Mouse (Mus musculus): ENCODE measurements around the gene Nos1. TPM values are rescaled to one million over a fixed set of nuclear protein-coding genes. Genes with fewer than 3 reads are reported as not detected.
"Not testable (repeated sequence)": the region's sequence is repeated elsewhere in the genome, so short reads cannot be mapped to it uniquely, and the experiment has no call there.

The Nos1 gene
- polyA plus RNA-seq, 1 experiment, result 0.58 TPM

DNA sequence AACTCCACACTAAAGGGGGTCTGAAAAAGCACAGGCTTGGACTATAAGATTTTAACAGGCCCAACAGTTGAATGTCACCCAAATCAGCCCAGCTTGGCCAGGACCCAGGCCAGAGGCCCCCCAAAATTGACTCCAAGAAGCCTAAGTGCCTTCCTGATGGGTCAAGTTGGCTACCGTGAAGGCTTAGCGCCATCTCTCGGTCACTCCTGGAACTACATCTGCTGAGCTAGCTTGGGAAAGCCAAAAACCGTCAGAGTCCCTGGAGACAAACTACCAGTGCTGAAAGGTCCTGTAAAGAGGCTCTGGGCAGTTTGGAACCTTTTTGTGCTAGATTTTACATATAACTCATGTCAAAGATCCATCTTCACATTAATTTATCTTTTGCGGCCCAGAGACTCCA lies 56.1 kb downstream of the Nos1 start:
- DNase-seq (ENCODE audit: low read depth, low spot score), result peak; percentile 16
- 7% methylated on average over 5 of the region's 5 CpGs for WGBS

DNA sequence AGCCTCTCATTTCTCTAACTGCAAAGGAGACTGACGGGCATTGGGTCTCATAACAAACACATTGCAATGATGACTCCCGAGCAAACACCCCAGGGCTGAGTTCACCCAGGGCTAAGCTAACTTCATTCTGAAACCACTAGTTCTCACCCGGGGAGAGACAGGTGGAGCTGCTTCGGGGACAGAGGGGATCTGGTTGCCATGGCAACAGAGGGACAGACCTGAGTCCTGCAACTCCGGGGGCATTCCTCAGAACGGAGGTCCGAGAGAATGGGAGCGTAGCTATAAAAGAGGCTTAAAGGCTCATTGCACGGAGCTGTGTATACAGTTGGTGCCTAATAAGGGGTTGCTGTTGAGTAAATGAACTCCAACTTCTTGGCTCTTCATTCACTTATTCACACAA lies 56.9 kb downstream of the Nos1 start:
- no peak for DNase-seq (ENCODE audit: low read depth, low spot score)
- 13% methylated on average over 9 of the region's 9 CpGs for WGBS

DNA sequence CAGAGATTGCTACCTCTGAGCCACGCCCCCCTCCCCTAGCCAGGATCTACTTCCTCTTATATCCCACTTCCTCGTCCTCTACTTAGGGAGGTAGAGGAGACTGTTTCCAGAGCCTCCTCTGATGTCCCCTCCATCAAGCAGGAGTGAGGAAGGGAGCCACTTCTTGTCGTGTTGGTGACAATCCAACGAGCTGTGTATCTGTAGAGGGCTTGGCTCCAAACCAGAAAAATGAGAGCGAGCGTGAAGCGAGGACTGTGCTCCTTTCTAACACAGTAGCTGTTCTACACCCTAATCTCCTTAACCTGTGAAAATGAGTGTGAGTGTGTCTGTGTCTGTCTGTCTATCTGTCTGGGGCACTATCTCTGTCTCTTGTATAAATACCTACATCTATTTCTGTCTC lies 58.7 kb downstream of the Nos1 start:
- 50% methylated on average over 7 of the region's 7 CpGs for WGBS
- DNase-seq (ENCODE audit: low read depth, low spot score), result no peak

DNA sequence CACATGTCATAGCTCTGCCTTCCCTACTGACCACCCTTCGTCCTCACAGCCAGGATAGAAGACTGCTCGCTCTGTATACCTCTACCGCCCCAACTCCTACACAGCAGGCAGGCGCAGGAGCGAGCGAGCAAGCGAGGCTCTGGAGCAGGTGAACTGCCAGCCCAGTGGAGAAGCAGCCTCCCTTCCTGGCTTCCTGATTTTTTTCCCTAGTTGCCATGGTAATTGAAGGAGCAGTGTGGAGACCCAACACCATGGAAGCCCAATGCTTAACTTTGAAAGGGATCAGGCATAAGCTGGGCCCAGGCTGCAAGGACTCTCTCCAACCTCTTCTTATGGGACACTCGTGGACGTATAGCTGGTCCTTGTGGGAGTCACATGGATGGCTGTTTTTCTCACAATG lies 59.4 kb downstream of the Nos1 start:
- DNase-seq (ENCODE audit: low read depth, low spot score), result no peak
- WGBS, result 46% methylated on average over 9 of the region's 9 CpGs

DNA sequence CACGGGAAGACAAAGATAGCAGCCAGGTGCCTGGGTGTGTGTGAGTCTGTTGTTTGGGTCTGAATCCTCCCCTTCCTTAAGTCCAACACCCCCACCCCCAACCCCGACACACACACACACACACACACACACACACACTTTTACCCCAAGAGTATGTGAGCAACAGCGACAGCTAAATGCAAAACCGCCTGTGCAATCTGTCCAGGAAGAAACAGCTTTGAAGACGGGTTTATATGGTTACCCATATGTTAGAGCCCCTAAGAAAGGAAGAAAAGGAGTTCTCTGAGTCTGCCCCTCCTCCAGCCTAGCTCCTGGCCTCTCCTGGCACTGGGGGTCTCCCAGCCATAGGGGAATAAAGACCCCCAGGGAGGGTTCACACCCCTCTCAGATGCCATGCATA lies 60.2 kb downstream of the Nos1 start:
- no peak for DNase-seq (ENCODE audit: low read depth, low spot score)
- 14% methylated on average over 5 of the region's 5 CpGs for WGBS

DNA sequence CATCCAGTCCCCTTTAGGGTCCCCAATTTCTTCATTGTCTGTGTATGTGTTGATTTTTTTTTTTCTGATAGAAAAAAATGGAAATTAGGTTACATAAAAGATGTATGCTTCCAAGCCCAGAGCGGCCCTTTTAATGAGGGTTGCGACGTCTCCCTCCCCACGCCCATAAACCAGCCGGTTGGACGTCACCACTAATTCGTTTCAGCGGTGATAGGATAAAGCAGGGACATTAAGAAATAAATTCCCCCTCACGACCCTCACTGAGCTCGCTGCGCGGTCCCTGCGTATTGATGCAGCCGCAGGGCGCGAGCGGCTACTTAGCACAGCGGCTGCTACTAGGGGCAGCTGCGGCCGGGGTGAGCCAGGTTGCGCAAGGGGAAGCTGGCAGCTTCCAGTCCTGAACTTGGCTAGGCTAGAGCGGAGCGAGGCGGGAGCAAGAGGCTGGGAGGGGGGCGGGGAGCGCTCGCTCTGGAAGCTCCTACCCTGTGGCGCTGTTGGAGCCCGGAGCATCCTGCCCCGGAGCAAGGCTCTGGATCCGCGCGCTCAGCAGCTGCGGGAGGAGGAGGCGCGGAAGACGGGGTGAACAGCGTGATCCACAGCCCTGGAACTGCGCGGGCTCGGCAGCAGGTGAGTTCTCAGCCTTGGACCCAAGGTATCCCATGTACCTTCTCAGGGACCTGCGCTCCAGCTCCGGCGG lies 61.0 kb downstream of the Nos1 start:
- DNase-seq (ENCODE audit: low read depth, low spot score), result no peak
- 2% methylated on average over 44 of the region's 44 CpGs for WGBS

DNA sequence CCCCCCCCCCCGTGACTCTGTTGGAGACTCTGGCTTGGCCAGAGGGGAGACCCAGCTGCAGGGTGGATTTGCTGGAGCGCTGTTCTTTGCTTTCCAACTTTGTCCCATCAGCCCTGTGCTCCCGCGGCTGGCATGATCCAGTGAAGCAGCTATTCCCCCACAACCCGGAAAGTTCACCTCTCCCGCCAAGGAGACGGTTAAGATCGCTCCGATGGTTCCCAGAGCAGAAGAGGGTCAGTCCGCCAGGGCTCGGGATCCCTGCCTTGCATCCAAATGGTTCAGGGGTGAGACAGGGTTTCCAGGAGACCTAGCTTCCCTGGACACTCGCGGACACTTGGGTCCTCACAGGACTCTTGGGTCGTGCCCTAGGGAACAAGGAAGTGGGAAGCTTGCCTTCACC lies 61.9 kb downstream of the Nos1 start:
- 9% methylated on average over 14 of the region's 14 CpGs for WGBS
- no peak for DNase-seq (ENCODE audit: low read depth, low spot score)

DNA sequence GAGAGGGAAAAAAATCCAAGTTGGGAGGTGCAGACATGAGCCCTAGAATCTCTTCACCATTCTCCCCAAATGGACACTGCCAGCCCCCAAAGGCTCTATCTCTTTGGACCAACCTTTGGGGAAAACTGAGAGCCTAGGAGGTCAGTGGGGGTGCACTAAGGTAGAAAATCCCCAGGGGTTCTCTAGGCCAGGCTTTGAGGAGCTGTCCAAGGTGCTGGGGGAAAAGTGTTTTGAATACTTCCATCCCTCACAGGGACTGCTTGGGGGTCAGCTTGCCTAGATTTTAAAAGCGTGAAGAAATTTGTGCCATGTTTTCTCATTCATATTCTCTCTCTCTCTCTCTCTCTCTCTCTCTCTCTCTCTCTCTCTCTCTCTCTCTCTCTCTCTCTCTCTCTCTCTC lies 63.8 kb downstream of the Nos1 start:
- DNase-seq (ENCODE audit: low read depth, low spot score), result no peak
- WGBS, result 7% methylated on average over 1 of the region's 1 CpGs

DNA sequence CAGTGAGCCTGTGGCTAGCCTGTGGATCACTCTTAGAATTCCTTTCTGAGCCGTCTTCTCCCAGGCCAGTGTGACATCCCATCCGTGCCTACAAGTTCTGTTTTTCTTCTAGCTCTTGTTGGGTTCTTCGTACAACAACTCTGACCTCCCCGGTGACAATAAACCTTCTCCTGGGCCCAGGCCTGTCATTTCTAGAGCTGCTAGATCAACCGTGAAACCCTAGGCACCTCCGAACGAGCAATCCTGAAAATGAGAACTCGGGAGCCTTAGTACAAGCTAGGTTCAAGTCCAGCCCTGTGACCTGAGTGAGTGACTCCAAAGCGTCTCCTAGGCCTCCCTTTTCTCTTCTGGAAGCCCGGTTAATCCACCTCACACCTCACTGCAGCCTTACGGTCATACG lies 69.6 kb downstream of the Nos1 start:
- WGBS, result 71% methylated on average over 12 of the region's 12 CpGs
- DNase-seq (ENCODE audit: low read depth, low spot score), result no peak

DNA sequence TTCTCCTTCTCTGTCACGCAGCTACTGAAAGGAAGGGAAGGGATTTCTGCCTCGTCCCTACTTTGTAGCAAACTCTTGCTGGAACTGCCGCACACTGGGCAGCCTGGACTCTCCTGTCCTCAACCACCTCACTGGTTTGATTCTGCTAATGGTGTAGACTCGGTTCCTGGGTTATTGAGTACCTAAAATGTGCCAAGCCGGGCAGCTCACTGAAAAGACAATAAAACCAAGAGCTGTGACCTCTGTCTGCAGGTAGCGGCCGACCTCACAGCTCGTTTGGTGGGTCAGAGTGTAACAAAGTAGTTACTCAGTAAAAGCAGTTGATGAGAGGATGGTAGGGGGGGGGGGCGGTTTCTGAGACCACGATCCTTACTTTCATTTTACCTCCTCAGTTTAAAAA lies 72.9 kb downstream of the Nos1 start:
- 40% methylated on average over 10 of the region's 10 CpGs for WGBS
- no peak for DNase-seq (ENCODE audit: low read depth, low spot score)

DNA sequence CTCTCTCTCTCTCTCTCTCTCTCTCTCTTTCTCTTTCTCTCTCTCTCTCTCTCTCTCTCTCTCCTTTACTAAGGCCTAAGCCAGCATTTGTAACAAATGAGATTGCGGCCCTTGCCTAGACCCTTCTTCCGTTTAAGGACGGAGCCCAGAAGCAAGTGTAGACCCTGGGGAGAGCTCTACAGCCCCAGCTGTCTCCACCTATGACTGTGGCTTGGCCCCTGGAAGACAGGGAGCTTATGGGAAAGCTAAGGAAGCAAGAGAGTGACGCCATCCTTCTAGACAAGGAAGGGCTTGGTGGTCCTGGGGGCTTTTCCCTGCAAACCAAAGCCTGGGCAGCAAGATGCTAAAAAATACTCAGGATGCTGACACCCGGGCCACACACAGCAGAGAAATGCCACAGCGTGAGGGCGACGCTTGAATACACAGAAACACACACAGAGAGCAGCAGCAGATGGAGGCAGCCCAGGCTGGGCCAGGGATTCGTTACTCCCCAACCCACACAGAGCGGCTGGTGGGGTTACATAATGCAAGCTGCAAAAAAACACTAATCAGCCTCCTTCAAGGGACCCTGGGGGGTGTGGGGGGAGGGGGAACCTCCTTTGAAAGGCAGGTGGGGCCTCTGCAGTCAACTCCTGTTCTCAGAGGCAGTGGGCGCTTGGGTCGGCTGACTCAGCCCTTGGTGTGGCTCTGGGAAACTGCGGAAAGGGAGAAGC lies 83.9 kb downstream of the Nos1 start:
- 25% methylated on average over 13 of the region's 13 CpGs for WGBS
- DNase-seq (ENCODE audit: low read depth, low spot score), result no peak

DNA sequence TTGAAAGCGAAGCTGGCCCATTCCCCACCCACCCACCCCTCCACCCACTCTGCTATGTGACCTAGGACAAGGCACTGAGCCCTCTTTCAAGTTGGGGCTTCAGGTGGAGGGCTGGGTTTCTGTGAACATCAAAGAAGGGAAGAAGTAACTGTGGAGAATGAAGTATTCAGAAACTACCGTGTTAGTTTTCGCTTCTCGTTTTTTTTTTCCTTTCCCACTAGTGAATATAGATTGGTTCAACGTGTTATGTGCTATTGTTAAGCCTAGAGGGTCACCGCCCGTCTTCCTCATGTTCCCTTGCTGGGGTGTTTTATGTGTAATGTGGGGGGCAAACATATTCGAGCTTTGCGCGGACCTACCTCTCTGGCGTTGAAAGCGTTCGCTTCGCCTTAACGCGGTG lies 85.0 kb downstream of the Nos1 start:
- WGBS, result 64% methylated on average over 16 of the region's 16 CpGs
- DNase-seq (ENCODE audit: low read depth, low spot score), result no peak

DNA sequence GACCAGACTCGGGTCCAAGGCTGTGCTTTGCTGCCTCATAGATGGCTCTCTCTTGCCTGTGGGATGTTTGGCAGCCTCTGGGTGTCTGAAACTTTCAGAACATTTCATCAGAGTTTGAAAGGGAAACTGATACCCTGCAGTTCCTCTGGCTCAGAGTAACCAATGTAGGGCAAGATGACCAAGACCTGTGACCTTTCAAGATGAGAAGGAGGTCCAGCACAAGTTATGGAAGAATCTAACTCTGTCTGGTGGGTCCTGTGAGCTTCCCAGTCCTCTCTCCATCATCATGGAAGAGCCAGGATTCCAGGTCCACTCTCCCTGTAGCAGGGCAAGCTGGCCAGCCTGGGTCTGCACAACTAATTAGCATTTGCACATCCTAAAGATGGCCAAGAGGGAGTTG lies 90.8 kb downstream of the Nos1 start:
- 64% methylated on average over 1 of the region's 1 CpGs for WGBS
- DNase-seq (ENCODE audit: low read depth, low spot score), result no peak

DNA sequence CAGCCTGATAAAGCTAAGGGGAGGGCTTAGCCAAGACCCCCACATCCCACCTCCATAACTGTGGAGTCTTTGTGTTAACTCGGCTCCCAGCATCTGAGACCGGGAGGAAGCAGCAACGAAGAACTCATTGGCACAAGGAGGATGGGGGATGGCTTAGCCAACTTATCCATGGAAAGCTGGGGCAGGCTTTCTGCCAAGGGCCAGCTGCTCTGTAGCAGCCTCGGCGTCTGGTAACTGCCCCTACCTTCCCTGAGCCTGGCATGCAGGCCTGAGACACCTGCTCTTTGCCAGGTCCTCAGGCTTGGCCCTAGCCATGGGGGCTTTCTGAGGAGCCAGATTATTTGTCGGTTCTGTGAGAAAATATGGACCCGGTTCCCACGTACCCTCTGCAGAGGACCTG lies 93.0 kb downstream of the Nos1 start:
- DNase-seq (ENCODE audit: low read depth, low spot score), result no peak
- WGBS, result 75% methylated on average over 8 of the region's 8 CpGs

DNA sequence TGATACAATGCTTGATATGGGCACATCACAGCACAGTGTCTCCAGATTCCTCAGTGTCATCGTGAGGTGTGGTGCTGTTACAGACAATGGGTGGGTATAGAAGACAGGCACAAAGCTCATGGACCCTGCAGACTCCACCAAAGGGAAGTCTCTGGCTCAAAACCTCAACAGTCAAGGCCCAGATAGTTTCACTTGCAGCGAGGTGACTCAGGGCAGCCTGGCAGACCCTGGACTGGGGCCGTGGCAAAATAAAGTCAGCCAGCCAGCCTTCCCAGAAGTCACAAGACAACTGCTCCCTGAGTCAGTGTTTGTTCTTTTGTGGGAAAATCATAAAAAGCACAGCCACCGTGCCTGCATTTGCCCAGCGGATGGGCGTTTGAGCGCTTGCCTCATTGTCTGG lies 93.4 kb downstream of the Nos1 start:
- no peak for DNase-seq (ENCODE audit: low read depth, low spot score)
- 41% methylated on average over 7 of the region's 7 CpGs for WGBS

DNA sequence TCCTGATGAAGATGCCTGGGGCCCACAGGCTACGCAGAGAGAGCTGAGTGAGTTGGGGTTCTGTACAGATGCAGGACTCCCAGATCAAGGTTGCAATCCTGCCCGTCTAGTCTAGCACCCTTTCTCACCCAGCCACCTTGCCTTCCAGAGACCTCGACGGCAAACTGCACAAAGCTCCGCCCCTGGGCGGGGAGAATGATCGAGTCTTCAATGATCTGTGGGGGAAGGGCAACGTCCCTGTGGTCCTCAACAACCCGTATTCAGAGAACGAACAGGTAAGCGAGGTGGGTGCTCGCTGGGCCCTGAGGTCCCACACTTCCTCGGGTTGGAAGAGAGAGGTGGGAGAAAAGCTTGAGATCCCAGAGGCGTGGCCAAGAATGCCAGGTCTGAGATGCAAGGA lies 98.3 kb downstream of the Nos1 start:
- 32% methylated on average over 14 of the region's 14 CpGs for WGBS

DNA sequence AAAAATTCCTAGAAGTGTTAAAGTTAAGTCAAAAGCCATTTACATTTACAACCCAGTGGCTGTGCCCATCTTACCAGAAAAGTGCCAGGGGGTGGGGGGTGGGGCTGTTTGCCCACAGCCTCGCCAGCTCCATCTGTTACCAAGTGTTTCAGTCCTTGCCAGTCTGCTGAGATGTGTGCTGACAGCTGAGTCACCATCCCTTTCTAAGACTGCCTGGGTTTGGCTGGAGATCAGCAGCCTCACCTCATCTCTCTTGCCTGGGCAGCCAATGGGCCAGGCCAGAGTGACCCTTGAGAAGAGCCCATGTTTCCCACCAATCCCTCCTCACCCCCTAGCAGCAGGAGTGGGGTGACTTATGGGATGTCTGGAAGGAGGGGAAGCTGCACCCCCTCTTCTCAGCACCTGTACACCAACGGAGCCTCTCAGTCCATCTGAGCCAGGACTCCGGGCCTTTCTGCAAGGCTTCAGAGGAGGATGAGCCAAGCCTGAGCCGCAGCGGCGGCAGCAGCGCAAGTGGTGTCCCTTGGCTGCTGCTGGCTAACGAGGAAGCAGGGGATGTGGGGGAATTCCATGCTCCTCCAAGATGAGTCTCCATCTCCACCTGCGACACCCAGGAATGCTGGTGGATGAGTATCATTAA lies 100.2 kb downstream of the Nos1 start:
- DNase-seq (ENCODE audit: low read depth, low spot score), result no peak
- 80% methylated on average over 9 of the region's 9 CpGs for WGBS

More for the DNA sequence above, 98.3 kb downstream of the Nos1 start:
- DNase-seq (ENCODE audit: low read depth, low spot score), result no peak

DNA sequence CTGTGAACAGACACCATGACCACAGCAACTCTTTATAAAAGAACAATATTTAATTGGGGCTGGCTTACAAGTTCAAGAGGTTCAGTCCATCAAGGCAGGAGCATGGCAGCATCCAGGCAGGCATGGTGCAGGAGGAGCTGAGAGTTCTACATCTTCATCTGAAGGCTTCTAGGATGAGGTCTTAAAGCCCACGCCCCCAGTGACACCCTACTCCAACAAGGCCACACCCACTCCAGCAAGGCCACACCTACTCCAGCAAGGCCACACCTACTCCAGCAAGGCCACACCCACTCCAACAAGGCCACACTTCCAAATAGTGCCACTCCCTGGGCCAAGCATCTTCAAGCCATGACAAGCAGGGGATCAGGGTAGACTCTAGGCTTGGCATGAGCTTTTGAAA lies 101.6 kb downstream of the Nos1 start:
- DNase-seq (ENCODE audit: low read depth, low spot score), result not testable (repeated sequence)
- WGBS, result 57% methylated on average over 1 of the region's 1 CpGs

DNA sequence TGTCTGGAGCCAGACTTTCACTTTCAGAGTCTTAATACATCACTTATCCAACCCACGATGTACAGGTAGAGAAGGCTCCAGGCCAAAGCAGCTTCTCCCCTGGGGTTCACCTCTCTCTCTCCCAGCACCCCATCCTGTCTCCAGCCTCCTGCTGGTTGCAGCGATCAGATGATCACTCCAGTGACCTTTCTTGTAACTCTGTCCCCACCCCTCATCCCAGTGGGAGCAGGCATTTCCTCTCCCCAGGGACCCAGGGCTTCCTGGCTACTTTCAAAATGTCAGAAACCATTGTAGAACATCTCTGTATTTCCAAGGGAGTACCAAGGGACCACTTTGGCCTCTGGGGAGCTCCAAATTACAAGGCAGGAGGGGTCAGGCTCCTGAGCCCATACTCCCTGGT lies 104.2 kb downstream of the Nos1 start:
- no peak for DNase-seq (ENCODE audit: low read depth, low spot score)

DNA sequence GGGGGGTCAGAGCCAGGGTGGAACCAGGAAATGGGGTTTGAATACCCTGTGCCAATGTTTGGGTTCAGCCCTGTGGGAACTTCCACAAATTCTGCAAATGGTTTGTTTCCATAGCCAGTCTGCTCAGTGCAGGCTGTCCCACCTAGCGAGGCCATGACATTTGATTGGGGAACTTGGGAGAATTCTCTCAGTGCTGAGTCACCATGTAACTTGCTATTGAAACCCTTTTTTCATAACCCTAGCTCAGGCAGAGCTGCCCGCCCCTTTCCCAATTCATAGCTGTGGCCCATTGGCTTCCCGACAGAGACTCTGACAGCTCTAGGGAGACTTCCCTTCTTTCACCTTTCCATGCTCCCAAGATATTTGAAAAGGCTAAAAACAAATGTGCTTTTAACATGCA lies 107.3 kb downstream of the Nos1 start:
- WGBS, result 61% methylated on average over 3 of the region's 3 CpGs
- no peak for DNase-seq (ENCODE audit: low read depth, low spot score)

More for the DNA sequence above, 104.2 kb downstream of the Nos1 start:
- 26% methylated on average over 2 of the region's 2 CpGs for WGBS

DNA sequence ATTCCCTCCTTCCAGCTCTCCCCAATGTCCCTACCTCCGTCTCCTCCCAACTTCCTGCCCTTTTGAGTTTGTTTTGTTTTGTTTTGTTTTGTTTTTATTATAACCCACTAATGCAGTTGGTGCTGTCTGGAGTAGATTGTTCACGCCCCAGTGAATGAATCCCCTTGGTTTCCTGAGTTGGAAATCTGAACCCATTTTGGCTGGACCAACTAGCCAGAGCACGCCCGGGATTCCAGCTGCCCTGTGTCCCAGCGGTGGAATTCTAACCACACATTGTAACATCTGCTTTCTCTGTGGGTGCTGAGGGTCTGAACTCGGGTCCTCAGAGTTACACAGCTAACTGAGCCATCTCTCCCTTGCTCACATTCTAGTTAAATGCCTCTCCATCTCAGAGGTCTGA lies 108.1 kb downstream of the Nos1 start:
- WGBS, result 54% methylated on average over 6 of the region's 6 CpGs
- no peak for DNase-seq (ENCODE audit: low read depth, low spot score)

Data from large intestine, adult 2 months (tissue).